Mouse (Mus musculus) lung, adult 2 months (tissue): ENCODE data around the gene Scaf8.

Experiments used
- CTCF ChIP-seq: fragments of 200-500 bp; IDR thresholded peaks from 2 replicates; pipeline ENCODE4 v1.5.1; 2011; ENCODE audit warnings: mild to moderate bottlenecking, low read length, control low read depth; ENCODE audit not compliant: insufficient read depth
- POLR2A ChIP-seq: fragments of 200-500 bp; IDR thresholded peaks from 2 replicates; pipeline ENCODE4 v1.6.1; 2011; ENCODE audit warnings: low read depth, mild to moderate bottlenecking, control low read depth, low read length, borderline replicate concordance; ENCODE audit errors: extremely low read depth

- TF ChIP-seq CTCF (no peak), POLR2A (no peak)
These were observed 92.0 kb downstream of the Scaf8 start for GRCm38 (mm10) chr17:3206527-3207398.
